Mouse (Mus musculus): ENCODE data around the gene Pam. TPM values are rescaled to one million over a fixed set of nuclear protein-coding genes. Genes with fewer than 3 reads are reported as not detected.

Gene Pam
- total and polyA plus RNA-seq, 3 experiments: not detected

DNA sequence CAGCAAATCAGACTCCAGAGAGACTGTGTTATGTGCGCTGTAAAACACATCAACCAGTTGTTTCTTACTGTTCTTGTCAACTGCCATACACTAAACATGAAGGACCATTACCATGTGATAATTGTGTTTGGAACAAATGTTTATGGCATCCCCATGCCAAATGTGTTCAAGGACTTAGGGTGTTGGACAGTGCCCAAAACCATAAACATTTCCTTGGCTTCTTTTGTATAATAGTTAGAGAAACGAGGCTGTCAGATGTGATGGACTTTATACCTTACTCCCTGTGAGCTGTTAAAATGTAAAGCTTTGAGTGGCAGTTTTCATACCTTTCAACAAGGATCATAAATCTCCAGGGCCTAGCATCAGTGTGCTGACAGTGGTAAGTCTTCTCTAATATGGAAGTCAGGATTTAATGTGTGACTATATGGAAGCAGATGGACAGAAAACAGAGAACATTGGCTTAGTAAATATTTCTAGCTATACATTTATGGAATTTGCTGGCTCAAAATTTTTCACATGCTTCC lies 169.4 kb downstream of the Pam start:
- H3K9ac ChIP-seq (ENCODE audit: control insufficient read depth, low read depth, low read length, poor library complexity, severe bottlenecking): no peak overlapping the region
- DNase-seq (ENCODE audit: low read depth, low spot score): no peak
- no peaks in the 10 kb centered on the region for H3K79me2 ChIP-seq (ENCODE audit: control insufficient read depth, insufficient read depth, low read length, poor library complexity)
- no peaks in the 10 kb centered on the region for H3K36me3 ChIP-seq (ENCODE audit: control insufficient read depth in 1 of 2, insufficient read depth in 2 of 2, low read length in 2 of 2)
- TF ChIP-seq BHLHE40 (IDR thresholded peaks at IDR 0.05; ENCODE audit: borderline replicate concordance, low read depth, low read length): no peak
- H3K4me1 ChIP-seq (ENCODE audit: control insufficient read depth in 1 of 2, insufficient read depth in 2 of 2, low read length in 2 of 2): no peaks in the 10 kb centered on the region
- no peaks in the 10 kb centered on the region for H3K9me3 ChIP-seq (replicated peaks; ENCODE audit: insufficient read depth, low read length)
- no peak overlapping the region for H3K27ac ChIP-seq (ENCODE audit: control insufficient read depth, low read depth, low read length)
- no peaks in the 10 kb centered on the region for H3K27me3 ChIP-seq (ENCODE audit: control insufficient read depth in 1 of 2, insufficient read depth in 2 of 2, low read length in 2 of 2)
- H3K4me3 ChIP-seq (ENCODE audit: control insufficient read depth in 1 of 2, insufficient read depth in 1 of 2, low read depth in 2 of 2, low read length in 2 of 2): no peak overlapping the region

- no peaks in the 10 kb centered on the region for H3K36me3 ChIP-seq (ENCODE audit: control insufficient read depth in 1 of 2, insufficient read depth in 2 of 2, low read length in 2 of 2)
- no peak overlapping the region for H3K9ac ChIP-seq (ENCODE audit: control insufficient read depth, low read depth, low read length, poor library complexity, severe bottlenecking)
- H3K9me3 ChIP-seq (replicated peaks; ENCODE audit: insufficient read depth, low read length): no peaks in the 10 kb centered on the region
- H3K4me1 ChIP-seq (ENCODE audit: control insufficient read depth in 1 of 2, insufficient read depth in 2 of 2, low read length in 2 of 2): no peaks in the 10 kb centered on the region
- no peak overlapping the region for H3K27ac ChIP-seq (ENCODE audit: control insufficient read depth, low read depth, low read length)
- H3K4me3 ChIP-seq (ENCODE audit: control insufficient read depth in 1 of 2, insufficient read depth in 1 of 2, low read depth in 2 of 2, low read length in 2 of 2): no peak overlapping the region
- no peaks in the 10 kb centered on the region for H3K79me2 ChIP-seq (ENCODE audit: control insufficient read depth, insufficient read depth, low read length, poor library complexity)
- TF ChIP-seq KAT2A (conservative IDR thresholded peaks at IDR 0.05; ENCODE audit: low read depth, low read length): no peak
- no peak for TF ChIP-seq EP300 (IDR thresholded peaks at IDR 0.05; ENCODE audit: low read depth in 1 of 2, low read length in 2 of 2)
- TF ChIP-seq SMC3 (IDR thresholded peaks at IDR 0.05; ENCODE audit: low read depth, low read length): no peak
- no peak for TF ChIP-seq CHD2 (IDR thresholded peaks at IDR 0.05; ENCODE audit: low read length)
- no peak for TF ChIP-seq POLR2AphosphoS5 (IDR thresholded peaks at IDR 0.05; ENCODE audit: borderline replicate concordance, low read depth, low read length)
- no peak for TF ChIP-seq SIN3A (IDR thresholded peaks at IDR 0.05; ENCODE audit: low read length)
- no peak for TF ChIP-seq HCFC1 (IDR thresholded peaks at IDR 0.05; ENCODE audit: low read depth, low read length)
- no peak for TF ChIP-seq POLR2A (IDR thresholded peaks at IDR 0.05; ENCODE audit: control insufficient read depth in 1 of 2, insufficient read depth in 1 of 2, low read depth in 1 of 2, low read length in 2 of 2, poor library complexity in 1 of 2)
- no peak for TF ChIP-seq MAZ (IDR thresholded peaks at IDR 0.05; ENCODE audit: low read depth, low read length)
- TF ChIP-seq JUND (IDR thresholded peaks at IDR 0.05; ENCODE audit: low read depth, low read length): no peak
- no peak for TF ChIP-seq MAX (IDR thresholded peaks at IDR 0.05; ENCODE audit: low read length)
- no peak for TF ChIP-seq ZNF384 (IDR thresholded peaks at IDR 0.05; ENCODE audit: low read depth, low read length)
- no peak for TF ChIP-seq MAFK (IDR thresholded peaks at IDR 0.05; ENCODE audit: borderline replicate concordance, low read depth, low read length)
- no peak for TF ChIP-seq ZC3H11A (IDR thresholded peaks at IDR 0.05; ENCODE audit: low read depth, low read length)
- no peak for DNase-seq (ENCODE audit: low read depth, low spot score)
- H3K27me3 ChIP-seq (ENCODE audit: control insufficient read depth in 1 of 2, insufficient read depth in 2 of 2, low read length in 2 of 2): no peaks in the 10 kb centered on the region; a peak in 1 of 4 replicates
Measured at GRCm38 (mm10) chr1:97922395-97922794, 173.1 kb downstream of the Pam start.

DNA sequence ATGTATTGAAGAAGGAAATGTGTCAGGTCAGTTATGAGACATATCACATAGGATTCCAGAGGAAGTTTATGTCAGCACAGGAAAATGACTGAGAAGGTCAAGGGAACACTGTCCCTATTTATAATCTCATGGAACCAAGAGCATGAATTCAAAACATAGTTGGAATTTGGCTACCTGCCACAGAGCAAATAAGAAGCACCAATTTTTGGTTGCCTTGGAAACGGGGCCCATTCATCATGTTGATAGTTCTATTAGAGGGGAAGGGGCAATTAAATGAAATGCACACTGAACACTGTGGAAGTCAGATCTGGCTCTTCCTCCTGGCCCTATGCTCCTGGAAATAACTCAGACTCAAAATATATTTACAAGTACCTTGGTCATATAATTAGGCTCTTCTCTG lies 173.6 kb downstream of the Pam start:
- DNase-seq (ENCODE audit: low read depth, low spot score): no peak
- Histone ChIP-seq H3K79me2 (ENCODE audit: control insufficient read depth, insufficient read depth, low read length, poor library complexity) (no peaks in the 10 kb centered on the region), H3K36me3 (ENCODE audit: control insufficient read depth in 1 of 2, insufficient read depth in 2 of 2, low read length in 2 of 2) (no peaks in the 10 kb centered on the region), H3K9me3 (replicated peaks; ENCODE audit: insufficient read depth, low read length) (no peaks in the 10 kb centered on the region), H3K27ac (ENCODE audit: control insufficient read depth, low read depth, low read length) (no peak overlapping the region), H3K9ac (ENCODE audit: control insufficient read depth, low read depth, low read length, poor library complexity, severe bottlenecking) (no peak overlapping the region), H3K4me1 (ENCODE audit: control insufficient read depth in 1 of 2, insufficient read depth in 2 of 2, low read length in 2 of 2) (no peaks in the 10 kb centered on the region), H3K27me3 (ENCODE audit: control insufficient read depth in 1 of 2, insufficient read depth in 2 of 2, low read length in 2 of 2) (no peaks in the 10 kb centered on the region; a peak in 1 of 4 replicates), H3K4me3 (ENCODE audit: control insufficient read depth in 1 of 2, insufficient read depth in 1 of 2, low read depth in 2 of 2, low read length in 2 of 2) (no peak overlapping the region)
- no peak for TF ChIP-seq ZC3H11A (IDR thresholded peaks at IDR 0.05; ENCODE audit: low read depth, low read length)
- TF ChIP-seq ELF1 (IDR thresholded peaks at IDR 0.05; ENCODE audit: low read depth, low read length): no peak
- TF ChIP-seq MXI1 (IDR thresholded peaks at IDR 0.05; ENCODE audit: low read depth, low read length): no peak
- TF ChIP-seq TCF12 (IDR thresholded peaks at IDR 0.05; ENCODE audit: low read depth, low read length): no peak
- TF ChIP-seq NELFE (IDR thresholded peaks at IDR 0.05; ENCODE audit: low read depth, low read length): no peak
- no peak for TF ChIP-seq CHD1 (IDR thresholded peaks at IDR 0.05; ENCODE audit: low read depth, low read length)
- no peak for TF ChIP-seq USF1 (IDR thresholded peaks at IDR 0.05; ENCODE audit: low read depth, low read length)
- no peak for TF ChIP-seq ZMIZ1 (IDR thresholded peaks at IDR 0.05; ENCODE audit: low read depth, low read length)
- no peak for TF ChIP-seq HCFC1 (IDR thresholded peaks at IDR 0.05; ENCODE audit: low read depth, low read length)
- no peak for TF ChIP-seq CTCF (IDR thresholded peaks at IDR 0.05 in 2 of 3, conservative IDR thresholded peaks at IDR 0.05 in 1 of 3; ENCODE audit: control insufficient read depth in 1 of 3, insufficient read depth in 1 of 3, low read depth in 2 of 3, low read length in 3 of 3, poor library complexity in 1 of 3, severe bottlenecking in 1 of 3)
- no peak for TF ChIP-seq MEF2A (IDR thresholded peaks at IDR 0.05; ENCODE audit: extremely low read depth, insufficient replicate concordance, low read depth, low read length, poor library complexity, severe bottlenecking)
- no peak for TF ChIP-seq POLR2A (IDR thresholded peaks at IDR 0.05; ENCODE audit: control insufficient read depth in 1 of 2, insufficient read depth in 1 of 2, low read depth in 1 of 2, low read length in 2 of 2, poor library complexity in 1 of 2)
- TF ChIP-seq ETS1 (IDR thresholded peaks at IDR 0.05; ENCODE audit: low read depth, low read length): no peak
- TF ChIP-seq UBTF (IDR thresholded peaks at IDR 0.05; ENCODE audit: borderline replicate concordance, insufficient read depth, low read depth, low read length): no peak
- no peak for TF ChIP-seq MYC (IDR thresholded peaks at IDR 0.05; ENCODE audit: low read depth, low read length)
